Mouse (Mus musculus) testis, adult 2 months (tissue): ENCODE results near the gene Cacna2d1.

Experiments
- CTCF ChIP-seq: fragments of 200-500 bp; IDR thresholded peaks from 2 replicates; pipeline ENCODE4 v1.5.1; 2012; ENCODE audit warnings: low read depth, mild to moderate bottlenecking, inconsistent platforms, low read length, moderate library complexity; ENCODE audit not compliant: control insufficient read depth, insufficient read depth, insufficient replicate concordance
- POLR2A ChIP-seq: fragments of 200-500 bp; IDR thresholded peaks from 2 replicates; pipeline ENCODE4 v1.6.1; 2012; ENCODE audit warnings: low read depth, mild to moderate bottlenecking, inconsistent platforms, low read length, moderate library complexity; ENCODE audit not compliant: control insufficient read depth

DNA sequence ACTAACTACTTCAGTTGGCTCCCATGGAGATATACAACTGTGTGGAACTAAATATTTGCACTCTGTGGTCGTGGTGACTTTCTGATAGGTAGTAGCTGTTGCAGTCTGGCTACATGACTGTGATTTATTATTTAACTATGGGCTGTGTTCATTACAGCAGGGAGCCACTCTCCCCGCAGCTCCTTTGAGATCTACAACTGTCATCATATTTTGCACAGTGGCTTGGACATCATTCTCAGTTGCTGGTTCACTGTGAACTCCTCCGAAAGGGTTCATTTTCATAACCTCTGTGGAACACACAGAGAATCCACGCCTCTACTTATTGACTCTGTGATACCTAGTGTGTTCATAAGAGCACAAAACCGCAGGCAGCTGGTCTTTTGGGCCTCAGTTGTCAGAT is 128.3 kb downstream of the Cacna2d1 start:
- TF ChIP-seq CTCF: no peak
- TF ChIP-seq POLR2A: no peak
